Mouse (Mus musculus) spleen, adult 18-20 months (tissue): ENCODE results near the gene Qrich2.
"Not testable (repeated sequence)": the region's sequence is repeated elsewhere in the genome, so short reads cannot be mapped to it uniquely, and the experiment has no call there.

Experiments used
- DNase-seq, 2 experiments: peaks; one replicate each; pipeline ENCODE4 v3.0.0; 2022; ENCODE audit warnings: mixed read lengths in 2 of 2

Gene Qrich2

DNA sequence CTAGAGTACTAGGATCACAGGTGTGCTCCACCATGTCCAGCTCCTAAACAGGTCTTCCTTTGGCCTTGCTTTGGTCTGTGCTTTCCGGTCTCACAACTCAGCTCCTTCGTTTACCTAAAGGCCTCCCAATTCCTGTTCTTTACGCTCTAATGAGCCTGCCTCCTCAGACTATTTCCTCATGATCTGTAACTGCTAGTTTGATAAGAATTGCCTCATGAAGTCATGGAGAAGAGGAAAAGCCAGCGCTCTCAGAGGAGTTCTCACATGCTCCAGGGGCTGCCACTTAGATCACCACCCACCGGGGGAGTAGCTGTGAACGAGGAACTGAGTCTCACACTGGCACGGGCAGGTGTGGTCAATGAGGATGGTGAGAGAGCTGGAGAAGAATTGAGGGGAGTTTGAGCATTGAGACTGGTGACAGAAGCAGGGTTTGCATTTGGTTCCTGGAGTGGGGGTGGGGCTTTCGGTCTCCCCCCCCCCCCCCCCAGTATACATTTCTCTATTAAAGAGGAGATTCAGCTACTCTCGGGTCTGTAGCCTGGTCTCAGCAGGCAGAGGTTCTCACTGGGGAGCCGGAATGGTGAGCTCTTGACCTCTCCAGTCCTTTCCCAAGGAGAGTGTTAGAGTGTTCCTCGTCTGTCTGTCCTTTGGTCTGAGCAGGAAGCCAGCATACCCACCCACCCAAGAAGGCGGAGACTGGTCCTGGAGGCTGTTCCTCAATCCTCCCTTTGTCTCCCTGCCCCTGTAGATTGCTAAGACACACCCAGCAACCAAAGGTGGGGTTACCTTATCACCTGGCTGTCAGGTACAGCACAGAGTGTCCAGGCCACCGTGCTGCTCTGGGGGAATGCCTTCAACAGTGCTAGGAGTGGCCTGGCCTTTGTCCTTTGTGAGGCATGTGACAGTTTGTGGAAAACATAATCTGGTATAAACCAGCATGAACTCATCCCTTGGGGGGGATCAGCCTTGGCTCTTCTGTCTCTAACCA, 36.9 kb downstream of the Qrich2 start:
- DNase-seq, result no peak

DNA sequence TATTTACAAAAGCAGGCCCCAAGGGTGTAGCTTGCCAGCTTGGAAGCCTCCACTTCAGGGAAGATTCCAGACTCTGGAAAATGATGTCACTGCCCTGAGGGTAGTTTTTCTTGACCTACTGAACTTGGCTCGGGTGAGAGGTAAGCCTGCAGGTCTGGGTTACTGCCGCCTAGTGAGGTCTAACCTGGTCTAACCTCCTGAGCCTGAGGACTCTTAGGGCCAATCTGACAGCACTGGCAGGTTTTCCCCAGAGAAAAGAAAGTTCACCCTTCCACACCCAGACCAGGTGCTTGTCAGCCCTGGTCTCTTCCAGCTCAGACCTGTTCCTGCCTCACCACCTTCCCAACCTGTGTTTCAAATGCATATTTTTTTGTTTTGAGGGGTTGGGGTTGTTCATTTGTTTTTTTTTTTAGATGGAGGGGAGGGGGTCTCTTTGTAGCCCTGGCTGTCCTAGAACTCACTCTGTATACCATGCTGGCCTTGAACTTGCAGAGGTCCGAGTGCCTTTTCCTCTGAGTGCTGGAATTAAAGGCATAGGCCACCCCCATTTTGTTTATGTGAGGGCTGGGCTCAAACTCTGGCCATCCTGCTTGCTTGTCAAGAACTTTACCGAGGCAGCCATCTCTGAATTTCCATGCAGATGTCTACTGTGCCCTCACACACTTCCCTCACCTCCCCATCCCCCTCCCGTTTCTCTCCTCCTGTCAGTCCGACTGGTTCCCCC, 39.0 kb downstream of the Qrich2 start:
- DNase-seq, result no peak

DNA sequence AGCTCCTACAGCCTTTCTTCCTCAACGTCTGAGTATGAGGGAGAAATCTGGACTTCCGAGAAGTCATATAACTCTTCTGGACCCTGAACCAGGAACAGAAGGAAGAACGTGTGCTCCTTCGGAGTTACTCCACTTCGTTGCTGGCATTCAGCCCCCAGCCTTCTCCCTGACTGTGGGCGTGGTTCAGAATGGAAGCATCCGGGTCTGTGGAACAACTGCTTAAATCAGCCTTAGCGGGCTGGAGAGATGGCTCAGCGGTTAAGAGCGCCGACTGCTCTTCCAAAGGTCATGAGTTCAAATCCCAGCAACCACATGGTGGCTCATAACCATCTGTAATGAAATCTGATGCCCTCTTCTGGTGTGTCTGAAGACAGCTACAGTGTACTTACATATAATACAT, 39.7 kb downstream of the Qrich2 start:
- not testable (repeated sequence) for DNase-seq

DNA sequence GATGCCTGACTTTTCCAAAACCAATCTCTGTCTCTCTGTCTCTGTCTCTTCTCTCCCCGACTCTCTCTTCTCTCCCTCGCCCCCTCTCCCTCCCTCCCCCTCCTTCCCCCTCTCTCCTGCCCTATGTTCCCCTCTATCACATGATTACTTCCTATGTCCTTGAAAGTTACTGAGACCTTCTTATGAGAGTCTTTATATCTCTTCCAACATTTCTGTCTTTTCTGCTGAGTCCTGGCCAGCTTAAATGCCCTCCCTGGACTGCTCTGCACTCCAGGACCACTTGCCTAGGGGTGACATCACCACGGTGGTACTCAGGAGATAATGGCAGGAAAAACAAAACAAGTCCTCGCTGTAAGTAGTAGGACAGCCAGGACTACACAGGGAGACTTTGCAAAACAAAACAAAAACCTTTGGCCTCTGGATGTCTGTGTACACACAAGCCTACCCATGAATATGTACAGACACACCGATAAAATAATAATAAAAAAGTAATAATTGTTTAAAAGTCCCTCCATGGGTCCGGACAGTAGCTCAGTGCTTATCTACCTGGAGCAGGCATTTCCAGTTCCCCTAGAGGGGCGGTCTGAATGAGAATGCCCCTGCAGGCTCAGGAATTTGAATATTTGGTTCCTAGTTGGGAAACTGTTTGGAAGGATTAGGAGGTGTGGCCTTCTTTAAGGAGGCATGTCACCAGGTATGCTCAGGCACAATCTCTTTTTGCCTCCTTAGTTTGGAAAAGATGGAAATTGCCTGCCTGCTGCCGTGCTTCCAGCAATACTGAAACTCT, 41.2 kb downstream of the Qrich2 start:
- DNase-seq, result no peak

DNA sequence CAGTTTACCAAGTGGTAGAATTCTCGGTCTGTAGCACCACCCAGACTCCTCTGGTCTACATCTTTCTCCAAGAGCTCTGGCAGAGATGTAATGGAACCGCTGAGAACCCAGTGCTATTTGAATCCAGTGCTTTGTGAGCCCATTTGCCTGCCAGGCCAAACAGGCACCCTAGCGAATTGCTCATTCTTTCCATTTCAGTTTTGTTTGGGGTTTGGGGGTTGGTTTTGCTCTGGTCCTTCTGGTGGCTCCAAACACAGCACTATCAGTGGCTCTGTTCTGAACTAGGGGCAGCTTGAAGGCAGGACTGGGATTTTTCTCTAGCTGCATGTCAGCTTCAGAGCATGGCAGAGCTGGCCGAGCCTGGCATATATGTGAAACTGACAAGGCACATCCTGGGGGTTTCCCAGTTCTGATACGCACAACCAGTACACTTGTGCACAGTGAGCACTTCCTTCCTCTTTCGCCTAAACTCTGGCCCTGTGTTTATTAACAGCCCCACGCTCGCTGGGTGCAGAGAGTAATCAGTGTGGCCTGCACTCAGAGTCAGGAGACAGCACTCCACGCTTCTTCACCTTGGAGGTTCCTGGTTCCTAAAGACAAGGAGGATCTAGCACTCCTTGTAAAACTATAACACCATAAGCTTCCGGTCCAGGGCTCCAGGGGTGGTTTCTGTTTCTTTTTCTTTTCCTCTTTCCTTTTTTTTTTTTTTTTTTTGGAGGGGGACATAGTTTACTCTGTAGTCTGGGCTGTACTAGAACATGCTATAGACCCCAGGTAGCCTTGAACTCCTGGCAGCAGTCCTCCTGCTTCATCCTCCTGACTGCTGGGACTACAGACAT, 42.0 kb downstream of the Qrich2 start:
- peak; percentile 68 to 73 for DNase-seq

DNA sequence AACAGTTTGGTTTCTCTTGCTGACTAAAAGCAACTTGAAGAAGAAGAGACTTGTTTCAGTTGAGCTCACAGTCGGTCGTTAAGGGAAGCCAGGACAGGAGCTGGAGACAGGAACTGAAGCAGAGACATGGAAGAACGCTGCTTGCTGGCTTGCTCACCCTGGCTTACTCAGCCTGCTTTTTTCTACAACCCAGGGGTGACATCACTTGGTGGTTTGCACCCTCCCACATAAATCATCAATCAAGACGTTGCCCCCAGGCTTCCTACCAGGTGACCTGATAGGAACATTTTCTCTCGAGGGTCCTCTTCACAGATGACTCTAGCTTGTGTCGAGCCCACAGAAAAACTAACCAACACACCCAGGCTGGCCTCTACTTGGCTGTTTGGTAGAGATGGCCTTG, 42.8 kb downstream of the Qrich2 start:
- no peak for DNase-seq

DNA sequence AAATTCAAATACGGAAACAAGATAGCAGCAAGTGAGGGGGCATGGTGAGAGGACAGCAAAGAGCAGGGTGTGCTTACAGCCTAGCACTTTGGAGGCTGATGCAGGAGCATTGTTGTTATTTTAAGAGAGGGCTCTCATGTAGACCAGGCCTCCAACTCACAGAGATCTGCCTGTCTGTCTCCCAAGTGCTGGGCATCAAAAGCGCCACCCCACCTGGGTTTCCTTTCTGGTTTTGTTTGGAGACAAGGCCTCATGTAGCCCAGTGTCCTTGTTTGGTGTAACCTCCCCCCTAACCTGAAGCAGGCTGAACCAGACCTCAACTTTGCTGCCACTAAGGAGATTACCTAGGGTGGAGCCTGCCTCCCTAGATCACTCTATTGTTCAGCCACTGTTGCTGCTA, 43.5 kb downstream of the Qrich2 start:
- DNase-seq, result no peak

DNA sequence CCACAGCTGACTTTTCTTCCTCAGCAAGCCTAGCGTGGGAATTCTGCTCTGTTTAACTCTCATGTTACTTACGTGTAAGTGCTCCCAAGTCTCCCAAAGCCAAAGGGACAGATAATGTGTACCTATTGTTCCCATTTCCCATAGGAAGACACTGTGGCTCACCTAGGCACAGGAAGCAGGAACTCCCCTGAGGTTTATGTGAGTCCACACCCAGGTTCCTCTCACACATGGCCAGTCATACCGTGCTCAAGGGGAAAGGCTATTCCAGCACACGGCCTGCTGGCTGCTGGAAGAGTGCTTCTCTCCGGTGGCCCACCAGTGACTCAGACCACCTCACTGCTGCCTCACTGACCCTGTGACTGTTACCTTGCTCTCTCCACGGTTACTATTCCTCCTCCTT, 44.9 kb downstream of the Qrich2 start:
- no peak for DNase-seq

DNA sequence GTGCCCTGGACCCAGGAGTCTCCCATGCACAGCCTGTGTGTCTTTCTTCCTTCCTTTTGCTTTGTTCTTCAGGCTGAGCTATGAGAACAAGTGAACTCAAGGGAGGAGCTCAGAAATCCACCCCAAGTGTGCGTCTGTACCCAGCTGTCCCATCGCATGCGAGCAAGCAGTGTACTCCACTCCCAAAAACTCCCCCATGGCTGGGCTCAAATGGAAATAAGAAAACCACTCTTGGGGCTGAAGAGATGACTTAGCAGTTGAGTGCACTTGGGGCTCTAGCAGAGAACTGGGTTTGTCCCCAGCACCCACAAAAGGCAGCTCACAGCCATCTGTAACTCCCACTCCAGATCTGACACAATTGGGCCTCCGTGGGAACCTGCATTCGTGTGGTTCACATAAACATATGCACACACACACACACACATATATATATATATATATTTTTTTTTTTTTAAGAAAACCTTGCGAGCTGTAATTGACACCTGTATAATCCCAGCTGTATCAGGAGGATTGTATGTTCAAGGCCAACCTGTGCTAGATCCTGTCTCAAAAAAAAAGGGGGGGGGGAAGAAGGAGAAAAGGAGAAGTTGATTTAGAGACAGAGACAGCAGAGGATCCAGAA, 47.1 kb downstream of the Qrich2 start:
- DNase-seq, result no peak

DNA sequence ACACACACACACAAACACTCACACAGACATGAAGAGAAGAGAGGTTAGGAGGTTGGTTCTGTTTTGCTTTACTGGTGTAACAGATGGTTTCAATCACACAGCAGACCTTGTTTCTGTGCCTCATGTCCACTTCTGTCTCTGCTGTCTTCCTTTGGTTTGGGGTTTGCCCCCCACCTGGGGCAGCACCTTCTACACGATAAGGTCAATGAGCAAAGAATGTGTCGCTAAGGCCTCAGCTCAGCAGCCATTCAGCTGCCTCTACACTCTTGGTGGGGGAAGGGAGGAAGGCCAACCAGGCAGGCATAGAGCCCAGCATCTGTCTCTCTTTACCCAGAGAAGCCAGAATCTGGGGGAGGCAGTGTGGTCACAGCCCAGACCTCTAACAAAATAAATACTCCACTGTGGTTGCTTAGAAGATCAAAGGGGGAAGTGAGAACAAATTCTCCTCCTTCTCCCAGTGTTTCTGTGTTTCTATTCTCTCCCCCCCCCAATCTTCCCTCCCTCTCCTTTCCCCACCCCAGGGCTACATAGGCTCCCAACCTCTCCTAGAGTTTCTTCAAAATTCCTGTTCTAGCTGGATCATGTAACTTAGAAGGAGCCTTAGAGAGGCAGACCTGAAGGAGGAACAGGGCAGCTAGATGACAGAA, 47.7 kb downstream of the Qrich2 start:
- peak; percentile 60 to 66 for DNase-seq

DNA sequence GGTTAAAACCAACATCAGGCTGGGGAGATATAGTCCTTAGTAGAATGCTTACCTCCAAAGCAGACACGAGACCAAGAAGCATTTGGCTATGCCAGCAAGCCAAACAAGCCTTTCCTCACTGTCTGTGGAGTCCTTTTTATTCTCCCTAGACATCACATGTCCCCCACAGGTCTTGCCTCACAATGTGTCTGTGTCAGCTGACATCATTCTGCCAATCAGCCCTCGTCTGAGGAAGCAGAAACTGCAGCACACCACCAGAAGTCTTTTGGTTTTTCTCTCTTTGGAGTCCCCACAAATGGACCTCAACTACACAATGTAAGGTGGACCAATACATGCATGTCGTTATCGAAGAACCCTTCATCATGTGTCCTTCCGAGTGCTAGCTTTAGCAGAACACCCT, 49.0 kb downstream of the Qrich2 start:
- no peak for DNase-seq

DNA sequence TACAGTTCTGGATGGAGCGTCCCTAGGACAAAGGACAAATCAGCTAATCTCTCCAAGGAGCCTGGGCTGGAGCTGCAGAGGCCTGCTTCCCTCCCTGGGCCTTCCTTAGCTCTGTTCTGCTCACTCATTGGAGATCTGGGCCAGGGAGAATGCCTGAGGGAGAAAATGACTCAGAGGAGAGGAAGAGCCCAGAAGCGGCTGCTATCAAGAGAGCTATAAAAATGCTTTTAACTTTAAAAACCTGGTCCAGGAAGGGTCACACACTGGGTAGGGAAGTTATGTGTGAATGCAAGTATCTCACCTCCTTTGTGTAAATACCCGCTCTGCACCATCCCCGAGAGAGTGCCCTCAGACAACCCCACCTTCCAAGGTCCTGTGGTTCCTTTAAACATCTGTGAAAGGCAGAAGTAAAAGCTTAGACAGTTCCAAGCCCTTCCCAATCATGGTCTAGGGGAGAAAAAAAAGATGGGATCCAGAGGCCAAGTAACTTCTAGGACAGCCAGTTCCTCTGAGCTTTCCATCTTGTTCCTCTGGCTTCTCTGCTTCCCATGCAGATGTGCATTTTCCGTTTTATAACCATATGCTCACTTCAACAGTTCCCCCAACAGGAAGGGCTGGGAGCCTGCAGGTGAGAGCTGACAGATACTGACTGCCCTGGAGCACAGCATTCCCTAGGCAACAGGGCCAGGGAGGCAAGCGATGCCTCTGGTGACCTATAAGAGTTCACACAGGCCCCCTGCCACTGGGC, 49.7 kb downstream of the Qrich2 start:
- no peak for DNase-seq

DNA sequence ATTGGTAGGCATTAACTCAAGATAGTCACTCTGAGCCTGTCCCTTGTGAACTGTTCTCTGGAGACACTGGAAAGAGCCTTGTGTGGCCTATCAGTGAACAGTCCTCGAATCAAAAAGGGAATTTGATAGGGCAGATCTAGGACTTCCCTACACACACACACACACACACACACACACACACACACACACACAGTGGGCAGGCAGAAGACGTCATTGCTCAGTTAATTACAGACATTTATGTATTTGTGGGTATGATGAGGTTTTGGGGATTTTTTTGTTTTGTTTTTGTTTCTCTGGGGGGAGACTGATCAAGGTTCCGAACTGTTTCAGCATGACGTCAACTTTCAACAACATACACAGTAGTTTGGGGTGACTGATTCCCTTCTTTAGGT, 52.4 kb downstream of the Qrich2 start:
- DNase-seq, result no peak

DNA sequence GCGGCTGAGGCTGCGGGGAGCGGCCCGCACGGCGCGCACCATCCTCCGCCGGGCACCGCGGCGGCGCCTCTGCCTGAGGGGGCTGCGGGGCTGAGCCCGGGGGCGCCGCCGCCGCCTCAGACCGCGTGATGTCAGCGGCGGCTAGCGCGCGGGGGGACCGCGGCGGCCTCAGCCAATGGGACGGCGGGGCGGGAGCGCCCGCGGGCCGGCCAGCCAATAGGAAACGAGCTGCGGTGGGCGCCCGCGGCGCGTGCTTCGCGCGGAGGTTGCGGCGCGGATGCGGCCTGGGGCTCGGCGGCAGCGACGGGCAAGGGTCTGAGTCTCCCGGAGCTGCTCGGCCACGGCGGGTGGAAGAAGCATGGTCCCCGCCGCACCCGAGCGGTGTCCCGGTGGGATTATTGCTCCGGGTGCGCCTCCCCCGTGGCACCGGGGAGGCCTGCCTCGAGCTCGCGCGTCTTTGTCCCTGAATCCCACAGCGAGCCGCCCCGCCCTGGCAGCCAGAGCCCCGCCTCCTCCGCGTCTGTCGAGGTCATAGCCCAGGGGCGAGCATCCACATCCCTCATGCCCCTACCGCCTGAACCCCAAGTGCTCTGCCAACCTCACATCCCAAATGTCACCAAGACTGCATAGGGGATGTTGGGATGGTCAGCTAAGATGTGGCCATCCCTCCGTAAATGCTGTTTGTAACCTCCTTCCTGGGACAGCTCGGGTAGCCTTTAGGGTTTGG, 53.0 kb downstream of the Qrich2 start, which contains the start of gene Rnf157:
Gene Rnf157 (minus strand): TSS at position 129 of the 727 bp plus-strand sequence.
- DNase-seq, result peak; percentile 75 to 83

DNA sequence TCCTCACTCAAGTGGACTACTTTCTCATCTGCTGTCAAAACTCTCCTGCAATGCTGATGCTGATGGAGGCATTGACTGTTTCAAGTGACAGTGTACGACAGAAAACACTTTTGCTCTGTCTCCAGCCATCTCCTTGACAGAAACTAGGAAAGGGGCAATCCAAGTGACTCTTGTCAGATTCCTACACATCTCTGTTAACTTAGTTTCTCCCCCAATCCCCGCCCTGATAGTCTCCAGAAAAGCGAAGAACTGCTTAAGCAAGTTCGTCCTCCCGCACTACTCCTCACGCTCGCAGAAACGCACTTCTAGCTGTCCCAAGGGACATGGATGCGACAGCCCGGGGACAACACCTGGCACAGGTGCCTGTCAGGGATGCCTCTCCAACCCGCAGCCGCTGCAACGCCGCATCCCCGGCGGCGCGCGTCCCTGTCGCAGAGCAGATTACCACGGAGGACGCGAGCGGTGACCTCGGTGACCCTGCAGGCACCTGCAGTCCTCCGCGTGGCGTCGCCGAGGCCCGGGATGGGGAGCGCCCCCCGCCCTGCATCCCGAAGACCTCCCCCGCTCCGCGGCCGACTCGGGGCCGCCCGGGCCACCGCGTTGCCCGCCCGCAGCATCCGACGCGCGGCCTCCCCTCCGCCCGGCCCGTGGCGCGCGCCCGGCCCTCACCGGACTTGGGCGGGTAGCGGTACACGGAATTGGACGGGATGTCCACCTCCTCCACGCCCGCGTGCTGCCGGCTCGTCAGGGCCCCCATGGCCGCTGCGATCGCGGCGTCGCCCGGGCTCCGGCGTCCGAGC, 53.8 kb downstream of the Qrich2 start:
- DNase-seq, result peak in 1 of 2 experiments; percentile 40

DNA sequence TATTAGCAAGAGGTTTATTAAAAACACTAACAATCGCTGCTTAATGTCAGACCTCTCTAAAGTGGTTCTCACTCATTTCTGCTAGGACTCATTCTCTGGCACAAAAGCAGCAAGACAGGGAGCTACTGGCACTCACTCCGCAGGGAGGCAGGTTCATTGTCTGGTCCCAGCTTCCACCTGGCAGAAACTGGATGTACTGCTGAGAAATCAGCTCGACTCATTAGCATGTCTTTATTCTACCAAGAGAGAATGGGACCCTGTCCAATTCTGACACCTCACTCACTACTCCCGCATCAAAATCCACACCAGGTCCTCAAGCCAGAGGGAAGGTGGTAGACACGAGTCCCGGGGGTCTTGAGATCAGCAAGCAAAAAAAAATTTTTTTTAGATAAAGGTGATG, 54.5 kb downstream of the Qrich2 start:
- no peak for DNase-seq

DNA sequence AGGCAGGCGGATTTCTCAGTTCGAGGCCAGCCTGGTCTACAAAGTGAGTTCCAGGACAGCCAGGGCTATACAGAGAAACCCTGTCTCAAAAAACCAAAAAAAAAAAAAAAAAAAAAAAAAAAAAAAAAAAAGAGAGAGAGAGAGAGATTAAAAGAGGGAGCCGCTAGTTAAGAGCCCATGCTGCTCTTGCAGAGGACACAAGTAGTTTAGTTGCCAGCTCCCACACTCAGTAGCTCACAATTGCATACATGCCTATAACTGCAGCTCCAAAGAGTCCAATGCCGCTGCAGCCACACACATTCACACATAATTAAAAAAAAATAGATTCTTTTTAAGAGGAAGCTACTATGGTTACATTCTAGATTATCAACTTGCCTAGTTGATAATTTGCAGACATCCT, 55.6 kb downstream of the Qrich2 start:
- not testable (repeated sequence) for DNase-seq

DNA sequence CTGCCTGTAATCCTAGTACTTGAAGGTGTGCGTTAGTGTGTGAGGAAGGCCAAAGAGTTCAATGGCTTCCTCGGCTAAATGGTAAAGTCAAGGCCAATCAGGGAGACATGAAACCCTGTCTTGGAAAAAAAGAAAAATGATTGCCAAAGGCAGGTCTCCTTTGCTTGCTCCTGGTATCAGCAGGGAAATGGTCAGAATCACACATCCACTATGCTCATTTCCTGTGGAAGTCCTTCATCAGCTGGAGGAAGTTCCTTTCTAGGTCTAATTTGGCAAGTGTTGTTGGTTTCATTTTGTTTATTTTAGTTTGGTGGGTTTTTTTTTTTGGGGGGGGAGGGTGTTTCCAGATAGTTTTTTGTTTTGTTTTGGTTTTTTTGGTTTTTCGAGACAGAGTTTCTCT, 57.0 kb downstream of the Qrich2 start:
- DNase-seq, result no peak
